Mouse (Mus musculus) embryonic facial prominence, embryonic 14.5 days (tissue): ENCODE results near the gene Plk1. TPM values are rescaled to one million over a fixed set of nuclear protein-coding genes. Genes with fewer than 3 reads are reported as not detected.

ENCODE experiments used
- ATAC-seq: fragments of 200-750 bp; cut with Nextera tagmentation; 2 replicates; pipeline ENCODE4 v1.8.0; 2017; ENCODE audit warnings: low read depth, moderate number of reproducible peaks, moderate TSS enrichment
- DNase-seq: peaks from one replicate; pipeline ENCODE4 v3.0.0-alpha.2; 2015; ENCODE audit warnings: low spot score
- H3K27ac ChIP-seq: fragments of 300-500 bp; sonication (generic); replicated peaks from 2 replicates; pipeline ENCODE4 v1.5.1; 2014; ENCODE audit warnings: low read depth, mild to moderate bottlenecking, low read length, moderate library complexity
- H3K27me3 ChIP-seq: fragments of 300-500 bp; sonication (generic); replicated peaks from 2 replicates; pipeline ENCODE4 v1.6.1; 2014; ENCODE audit warnings: low read length; ENCODE audit not compliant: control insufficient read depth, insufficient read depth
- H3K36me3 ChIP-seq: fragments of 300-500 bp; sonication (generic); 2 replicates; pipeline ENCODE4 v1.6.1; 2014; ENCODE audit warnings: low read length, mixed read lengths; ENCODE audit not compliant: control insufficient read depth, insufficient read depth
- H3K4me1 ChIP-seq: fragments of 300-500 bp; sonication (generic); 2 replicates; pipeline ENCODE4 v1.6.1; 2014; ENCODE audit warnings: antibody characterized with exemption, low read length; ENCODE audit not compliant: control insufficient read depth, insufficient read depth
- H3K4me2 ChIP-seq: fragments of 300-500 bp; sonication (generic); 2 replicates; pipeline ENCODE4 v1.6.1; 2014; ENCODE audit warnings: low read depth, mild to moderate bottlenecking, low read length, moderate library complexity, mixed read lengths
- H3K4me3 ChIP-seq: fragments of 300-500 bp; sonication (generic); 2 replicates; pipeline ENCODE4 v1.5.1; 2014; ENCODE audit warnings: low read depth, mild to moderate bottlenecking, low read length
- H3K9ac ChIP-seq: fragments of 300-500 bp; sonication (generic); 2 replicates; pipeline ENCODE4 v1.6.1; 2014; ENCODE audit warnings: low read depth, mild to moderate bottlenecking, low read length, moderate library complexity, mixed read lengths
- H3K9me3 ChIP-seq: fragments of 300-500 bp; sonication (generic); 2 replicates; pipeline ENCODE4 v1.6.1; 2016; ENCODE audit warnings: low read length; ENCODE audit not compliant: control insufficient read depth
- WGBS: fragments of 180-500 bp; shearing (Covaris S2); extraction: QIAGEN DNeasy Blood & Tissue Kit; methylation state at CpG from one replicate; pipeline ENCODE4 v1.1.7; 2014; 5-methylcytosine and 5-hydroxymethylcytosine counted together
- polyA plus RNA-seq: library from polyadenylated mRNA; unstranded; fragments of >200 nt; fragmentation: Nextera tagmentation; extraction: Ambion mirVana; gene quantifications from 2 replicates; pipeline ENCODE4 v1.2.1, GENCODE M21; 2014

The Plk1 gene
- polyA plus RNA-seq, 1 experiment from 2014 or later = 69.1 TPM

DNA sequence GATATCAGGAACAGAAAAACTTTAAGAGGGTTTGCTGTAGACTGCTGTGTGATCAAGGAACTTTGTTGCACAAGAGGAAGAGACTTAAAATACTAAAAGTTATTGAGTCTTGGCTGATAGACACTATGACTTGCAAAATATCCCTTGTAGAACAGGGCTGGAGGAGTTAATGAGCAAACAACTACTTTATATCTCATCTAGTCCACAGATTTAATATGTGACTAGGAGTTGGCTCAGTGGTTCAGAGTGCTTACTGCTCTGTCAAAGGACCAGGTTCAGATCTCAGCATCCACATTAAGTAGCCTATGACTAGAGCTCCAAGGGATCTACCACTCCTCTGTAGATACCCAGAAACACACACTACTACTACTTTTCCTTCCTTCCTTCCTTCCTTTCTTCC, 22.2 kb upstream of the Plk1 start:
- no peaks in the 10 kb centered on the region for H3K27me3 ChIP-seq
- ATAC-seq (no peak), DNase-seq (no peak)
- peaks cover 3% of the 10 kb centered on the region; the same call in 1 of the 2 replicates for H3K4me1 ChIP-seq
- no peak overlapping the region for H3K9ac ChIP-seq
- H3K4me2 ChIP-seq = no peak overlapping the region
- no peaks in the 10 kb centered on the region for H3K9me3 ChIP-seq
- peaks cover 74% of the 10 kb centered on the region for H3K36me3 ChIP-seq
- H3K27ac ChIP-seq = no peak overlapping the region
- H3K4me3 ChIP-seq = no peak overlapping the region

- WGBS = 96% methylated on average over 5 of the region's 5 CpGs
- Histone ChIP-seq H3K4me3 (no peak overlapping the region), H3K4me2 (no peak overlapping the region), H3K36me3 (peaks cover 84% of the 10 kb centered on the region), H3K27me3 (no peaks in the 10 kb centered on the region), H3K27ac (no peak overlapping the region), H3K4me1 (peaks cover 3% of the 10 kb centered on the region; the same call in 1 of the 2 replicates), H3K9ac (no peak overlapping the region), H3K9me3 (no peaks in the 10 kb centered on the region)
- no peak for DNase-seq
- ATAC-seq = no peak
Observed at GRCm38 (mm10) chr7:122138190-122138589, 21.0 kb upstream of the Plk1 start.

GRCm38 (mm10) chr7:122140991-122141390, 18.2 kb upstream of the Plk1 start:
- Histone ChIP-seq H3K4me3 (no peak overlapping the region), H3K36me3 (peaks cover 94% of the 10 kb centered on the region), H3K9ac (no peak overlapping the region), H3K4me2 (no peak overlapping the region), H3K9me3 (no peaks in the 10 kb centered on the region), H3K27me3 (no peaks in the 10 kb centered on the region), H3K4me1 (no peaks in the 10 kb centered on the region), H3K27ac (no peak overlapping the region)
- ATAC-seq = no peak
- DNase-seq = no peak

DNA sequence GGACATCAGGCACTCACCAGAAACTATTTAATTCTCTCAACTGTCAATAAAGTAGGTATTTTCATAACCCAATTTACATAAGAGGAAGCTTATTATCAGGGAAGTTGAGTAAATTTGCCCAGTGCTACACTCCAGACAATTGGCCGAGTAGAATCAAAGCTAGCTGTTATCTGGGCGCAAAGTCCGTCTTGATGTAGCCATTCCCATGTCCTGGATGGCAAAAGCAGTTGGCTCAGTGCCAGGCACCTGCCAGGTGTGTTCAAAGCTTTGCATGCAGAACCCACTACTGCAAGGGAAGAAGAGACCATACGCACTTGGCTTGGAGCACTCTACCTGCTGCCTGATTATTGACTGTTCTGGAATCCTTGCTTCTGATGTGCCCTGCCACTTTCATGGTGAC, 6.8 kb upstream of the Plk1 start:
- Histone ChIP-seq H3K36me3 (peaks cover 23% of the 10 kb centered on the region), H3K4me1 (no peaks in the 10 kb centered on the region), H3K4me2 (no peak overlapping the region), H3K27me3 (no peaks in the 10 kb centered on the region), H3K9me3 (no peaks in the 10 kb centered on the region), H3K27ac (no peak overlapping the region), H3K9ac (no peak overlapping the region), H3K4me3 (no peak overlapping the region)
- DNase-seq (no peak), ATAC-seq (no peak)
- WGBS = 93% methylated on average over 4 of the region's 4 CpGs

DNA sequence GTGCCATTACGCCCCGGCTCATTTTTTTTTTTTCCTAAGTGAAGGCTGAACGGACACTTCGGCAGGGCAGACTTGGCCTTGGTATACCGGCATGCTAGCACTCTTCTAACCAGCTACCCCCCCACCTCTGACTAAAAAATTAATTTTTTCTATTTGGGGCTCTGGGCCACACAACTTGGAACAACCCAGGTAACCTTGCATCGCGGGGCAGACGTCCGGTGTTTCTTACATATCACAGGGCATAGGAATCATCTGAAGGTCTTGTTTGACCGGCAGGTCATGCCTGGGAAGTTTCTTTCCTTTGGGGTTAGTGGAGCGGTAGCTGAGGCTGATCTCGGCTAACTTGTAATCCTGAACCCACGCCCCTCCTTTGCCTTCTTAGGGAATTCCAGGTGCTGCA, 751 bp upstream of the Plk1 start:
- peak overlapping the region; percentile 72 for H3K27ac ChIP-seq
- H3K4me2 ChIP-seq = peak overlapping the region; percentile 69
- WGBS = 6% methylated on average over 13 of the region's 13 CpGs
- DNase-seq (no peak), ATAC-seq (no peak)
- no peaks in the 10 kb centered on the region for H3K27me3 ChIP-seq
- H3K4me3 ChIP-seq = peak overlapping the region; percentile 51
- peaks cover 24% of the 10 kb centered on the region for H3K4me1 ChIP-seq
- H3K9me3 ChIP-seq = no peaks in the 10 kb centered on the region
- H3K36me3 ChIP-seq = peaks cover 27% of the 10 kb centered on the region
- H3K9ac ChIP-seq = peak overlapping the region; percentile 59

DNA sequence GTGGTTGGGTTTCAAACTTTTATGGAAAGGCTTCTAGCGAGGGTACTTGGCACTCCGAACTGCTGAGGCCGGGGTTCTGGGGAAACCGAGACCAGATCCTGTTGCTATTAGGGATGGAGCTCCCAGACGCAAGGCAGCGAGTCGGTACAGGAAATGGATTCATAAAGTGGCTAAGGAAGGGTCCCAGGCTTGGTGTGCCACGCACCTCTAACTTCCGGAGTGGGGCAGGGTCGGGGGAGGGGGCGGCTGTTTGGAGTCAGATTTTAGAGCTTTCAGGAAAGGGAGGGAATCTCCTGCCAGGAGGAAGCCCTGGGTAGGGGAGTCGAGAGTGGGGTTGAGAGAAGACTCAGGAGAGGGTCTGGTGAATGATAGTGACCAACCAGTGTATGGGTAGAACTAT, 798 bp downstream of the Plk1 start:
- H3K9ac ChIP-seq = peak overlapping the region; percentile 55
- DNase-seq (peak; percentile 7), ATAC-seq (no peak)
- no peaks in the 10 kb centered on the region for H3K9me3 ChIP-seq
- H3K36me3 ChIP-seq = peaks cover 37% of the 10 kb centered on the region
- no peaks in the 10 kb centered on the region for H3K27me3 ChIP-seq
- H3K4me1 ChIP-seq = peaks cover 24% of the 10 kb centered on the region
- peak overlapping the region; percentile 72; the same call in 1 of the 2 replicates for H3K27ac ChIP-seq
- peak overlapping the region; percentile 51 for H3K4me3 ChIP-seq
- H3K4me2 ChIP-seq = peak overlapping the region; percentile 69
- WGBS = 3% methylated on average over 12 of the region's 12 CpGs

GRCm38 (mm10) chr7:122163766-122164165, 4.5 kb downstream of the Plk1 start:
- Histone ChIP-seq H3K27ac (no peak overlapping the region), H3K27me3 (no peaks in the 10 kb centered on the region), H3K36me3 (peaks cover 72% of the 10 kb centered on the region), H3K4me2 (no peak overlapping the region), H3K9me3 (no peaks in the 10 kb centered on the region), H3K9ac (no peak overlapping the region), H3K4me3 (no peak overlapping the region), H3K4me1 (peaks cover 17% of the 10 kb centered on the region)
- ATAC-seq = no peak
- DNase-seq = no peak
- WGBS = 96% methylated on average over 7 of the region's 8 CpGs

GRCm38 (mm10) chr7:122167203-122167602, 8.0 kb downstream of the Plk1 start:
- no peak overlapping the region for H3K4me2 ChIP-seq
- no peaks in the 10 kb centered on the region for H3K9me3 ChIP-seq
- WGBS = 88% methylated on average over 7 of the region's 7 CpGs

GRCm38 (mm10) chr7:122170705-122171104, 11.5 kb downstream of the Plk1 start:
- WGBS = 85% methylated on average over 6 of the region's 6 CpGs
- DNase-seq (no peak), ATAC-seq (no peak)
- no peaks in the 10 kb centered on the region for H3K4me1 ChIP-seq
- H3K27me3 ChIP-seq = no peaks in the 10 kb centered on the region
- H3K27ac ChIP-seq = no peak overlapping the region
- H3K4me2 ChIP-seq = no peak overlapping the region
- no peak overlapping the region for H3K9ac ChIP-seq
- H3K9me3 ChIP-seq = no peaks in the 10 kb centered on the region
- peaks cover 49% of the 10 kb centered on the region for H3K36me3 ChIP-seq
- H3K4me3 ChIP-seq = no peak overlapping the region

More at GRCm38 (mm10) chr7:122167203-122167602, 8.0 kb downstream of the Plk1 start:
- Histone ChIP-seq H3K4me1 (no peaks in the 10 kb centered on the region), H3K4me3 (no peak overlapping the region), H3K36me3 (peaks cover 76% of the 10 kb centered on the region), H3K9ac (no peak overlapping the region), H3K27me3 (no peaks in the 10 kb centered on the region), H3K27ac (no peak overlapping the region)
- ATAC-seq = no peak
- DNase-seq = no peak
